Mouse (Mus musculus) kidney, embryonic 14.5 days (tissue): ENCODE measurements around the gene Pdzrn3. TPM values are rescaled to one million over a fixed set of nuclear protein-coding genes. Genes with fewer than 3 reads are reported as not detected.

ENCODE experiments used
- ATAC-seq: fragments of 200-750 bp; cut with Nextera tagmentation; 2 replicates; pipeline ENCODE4 v1.8.0; 2017; ENCODE audit warnings: moderate number of reproducible peaks, mild to moderate bottlenecking, moderate TSS enrichment, moderate library complexity; ENCODE audit not compliant: low FRiP score, low TSS enrichment
- H3K27ac ChIP-seq: fragments of 300-500 bp; sonication (generic); 2 replicates; pipeline ENCODE4 v1.5.1; 2014; ENCODE audit warnings: low read depth, mild to moderate bottlenecking, low read length, moderate library complexity, mixed read lengths
- H3K27me3 ChIP-seq: fragments of 300-500 bp; sonication (generic); 2 replicates; pipeline ENCODE4 v1.6.1; 2014; ENCODE audit warnings: mild to moderate bottlenecking, low read length; ENCODE audit not compliant: control insufficient read depth, insufficient read depth
- H3K36me3 ChIP-seq: fragments of 300-500 bp; sonication (generic); 2 replicates; pipeline ENCODE4 v1.6.1; 2014; ENCODE audit warnings: low read length, mixed read lengths; ENCODE audit not compliant: control insufficient read depth, insufficient read depth
- H3K4me1 ChIP-seq: fragments of 300-500 bp; sonication (generic); 2 replicates; pipeline ENCODE4 v1.6.1; 2014; ENCODE audit warnings: low read length, mixed read lengths; ENCODE audit not compliant: control insufficient read depth, insufficient read depth
- H3K4me2 ChIP-seq: fragments of 300-500 bp; sonication (generic); replicated peaks from 2 replicates; pipeline ENCODE4 v1.6.1; 2014; ENCODE audit warnings: low read depth, mild to moderate bottlenecking, low read length
- H3K4me3 ChIP-seq: fragments of 300-500 bp; sonication (generic); 2 replicates; pipeline ENCODE4 v1.5.1; 2014; ENCODE audit warnings: mild to moderate bottlenecking, low read length
- H3K9ac ChIP-seq: fragments of 300-500 bp; sonication (generic); 2 replicates; pipeline ENCODE4 v1.6.1; 2014; ENCODE audit warnings: low read depth, mild to moderate bottlenecking, low read length, moderate library complexity
- H3K9me3 ChIP-seq: fragments of 300-500 bp; sonication (generic); 2 replicates; pipeline ENCODE4 v1.6.1; 2016; ENCODE audit warnings: low read length; ENCODE audit not compliant: control insufficient read depth
- WGBS: fragments of 180-500 bp; shearing (Covaris S2); extraction: QIAGEN DNeasy Blood & Tissue Kit; methylation state at CpG from one replicate; pipeline ENCODE4 v1.1.7; 2014; 5-methylcytosine and 5-hydroxymethylcytosine counted together
- polyA plus RNA-seq: library from polyadenylated mRNA; unstranded; fragments of >200 nt; fragmentation: Nextera tagmentation; extraction: Ambion mirVana; gene quantifications from 2 replicates; pipeline ENCODE4 v1.2.1, GENCODE M21; 2014

Gene Pdzrn3
- polyA plus RNA-seq, 1 experiment from 2014 or later = 12.1 TPM

DNA sequence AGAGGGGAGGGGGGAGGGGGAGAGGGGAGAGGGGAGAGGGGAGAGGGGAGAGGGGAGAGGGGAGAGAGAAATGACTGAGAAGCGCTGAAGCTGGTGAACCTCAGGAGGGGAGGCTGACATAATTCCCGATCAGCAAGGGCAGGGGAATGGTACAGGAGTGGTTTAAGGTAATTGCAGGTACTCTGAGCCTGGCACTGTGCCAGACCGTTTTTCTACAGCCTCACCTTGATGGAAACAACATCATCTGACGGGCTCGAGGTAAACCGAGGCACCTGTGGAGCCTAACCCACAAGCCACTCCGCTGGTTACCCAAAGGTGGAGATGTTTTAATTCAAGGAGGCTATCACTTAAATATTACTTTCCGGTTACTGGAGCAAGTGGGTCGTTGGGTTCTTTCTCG, 1.6 kb downstream of the Pdzrn3 start:
- Histone ChIP-seq H3K27ac (no peak overlapping the region), H3K4me2 (peak overlapping the region; percentile 95), H3K4me1 (peaks cover 24% of the 10 kb centered on the region), H3K27me3 (peaks cover 4% of the 10 kb centered on the region), H3K9ac (peak overlapping the region; percentile 82; the same call in 1 of the 2 replicates), H3K4me3 (peak overlapping the region; percentile 66), H3K36me3 (peaks cover 3% of the 10 kb centered on the region; the same call in 1 of the 2 replicates), H3K9me3 (no peaks in the 10 kb centered on the region)
- no peak for ATAC-seq
- 33% methylated on average over 10 of the region's 10 CpGs for WGBS

DNA sequence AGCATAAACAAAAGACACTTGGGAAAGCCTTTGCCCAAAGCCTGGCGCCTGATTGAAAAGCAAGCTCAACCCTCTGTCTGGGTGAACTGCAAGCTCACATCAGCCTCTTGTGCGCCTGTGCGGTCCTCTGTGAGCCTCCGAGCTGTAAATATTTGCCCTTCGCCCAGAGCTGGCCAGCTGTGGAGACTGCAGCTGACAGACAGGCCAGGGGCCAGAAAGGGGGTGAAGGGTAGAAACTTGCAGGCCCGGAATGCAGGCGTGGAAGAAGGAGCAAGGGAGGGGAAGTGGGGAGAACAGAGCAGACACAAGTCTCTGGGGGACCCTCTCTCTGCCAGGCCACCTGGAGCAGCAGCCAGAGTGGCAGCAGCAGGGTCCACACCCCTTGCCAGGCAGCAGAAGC, 3.0 kb downstream of the Pdzrn3 start:
- 2% methylated on average over 7 of the region's 7 CpGs for WGBS
- peak overlapping the region; percentile 32; the same call in 1 of the 2 replicates for H3K27ac ChIP-seq
- peak overlapping the region; percentile 34 for H3K4me3 ChIP-seq
- peak; percentile 32; the same call in 1 of the 2 replicates for ATAC-seq
- no peaks in the 10 kb centered on the region for H3K9me3 ChIP-seq
- peaks cover 3% of the 10 kb centered on the region; the same call in 1 of the 2 replicates for H3K36me3 ChIP-seq
- H3K4me1 ChIP-seq = peaks cover 24% of the 10 kb centered on the region
- peak overlapping the region; percentile 31; the same call in 1 of the 2 replicates for H3K9ac ChIP-seq
- peak overlapping the region; percentile 48 for H3K4me2 ChIP-seq
- no peaks in the 10 kb centered on the region for H3K27me3 ChIP-seq

DNA sequence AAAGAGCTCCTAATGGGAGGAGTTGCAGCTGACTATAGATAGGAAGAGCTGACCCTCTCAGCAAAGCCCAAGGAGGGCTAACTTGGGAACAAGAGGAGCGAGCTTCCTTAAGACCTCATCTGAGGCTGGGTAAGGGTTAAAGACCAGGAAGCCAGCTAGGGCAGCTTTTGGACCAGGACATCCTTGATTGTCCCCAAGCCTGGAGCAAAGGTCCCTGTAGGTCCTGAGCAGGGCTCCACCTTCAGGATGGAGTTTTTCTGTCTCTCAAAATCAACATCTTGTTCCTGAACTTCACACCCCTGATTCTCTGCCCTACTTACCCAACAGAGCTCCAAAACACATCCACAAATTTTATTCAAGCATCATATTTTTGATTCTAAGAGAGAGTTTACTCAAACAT, 3.5 kb downstream of the Pdzrn3 start:
- Histone ChIP-seq H3K9ac (no peak overlapping the region; the same call in 1 of the 2 replicates), H3K4me2 (peak overlapping the region; percentile 48), H3K4me3 (peak overlapping the region; percentile 34; the same call in 1 of the 2 replicates), H3K27me3 (no peaks in the 10 kb centered on the region), H3K9me3 (no peaks in the 10 kb centered on the region), H3K27ac (no peak overlapping the region), H3K4me1 (peaks cover 24% of the 10 kb centered on the region), H3K36me3 (peaks cover 3% of the 10 kb centered on the region; the same call in 1 of the 2 replicates)
- WGBS = 68% methylated on average over 1 of the region's 1 CpGs
- ATAC-seq = no peak

- WGBS = 82% methylated on average over 5 of the region's 5 CpGs
- H3K4me1 ChIP-seq = peaks cover 18% of the 10 kb centered on the region
- no peak overlapping the region for H3K27ac ChIP-seq
- H3K36me3 ChIP-seq = peaks cover 3% of the 10 kb centered on the region; the same call in 1 of the 2 replicates
- H3K9me3 ChIP-seq = no peaks in the 10 kb centered on the region
- H3K9ac ChIP-seq = no peak overlapping the region
- no peak overlapping the region for H3K4me3 ChIP-seq
- no peaks in the 10 kb centered on the region for H3K27me3 ChIP-seq
- no peak overlapping the region for H3K4me2 ChIP-seq
- no peak for ATAC-seq
These were observed 4.7 kb downstream of the Pdzrn3 start for GRCm38 (mm10) chr6:101372982-101373381.

DNA sequence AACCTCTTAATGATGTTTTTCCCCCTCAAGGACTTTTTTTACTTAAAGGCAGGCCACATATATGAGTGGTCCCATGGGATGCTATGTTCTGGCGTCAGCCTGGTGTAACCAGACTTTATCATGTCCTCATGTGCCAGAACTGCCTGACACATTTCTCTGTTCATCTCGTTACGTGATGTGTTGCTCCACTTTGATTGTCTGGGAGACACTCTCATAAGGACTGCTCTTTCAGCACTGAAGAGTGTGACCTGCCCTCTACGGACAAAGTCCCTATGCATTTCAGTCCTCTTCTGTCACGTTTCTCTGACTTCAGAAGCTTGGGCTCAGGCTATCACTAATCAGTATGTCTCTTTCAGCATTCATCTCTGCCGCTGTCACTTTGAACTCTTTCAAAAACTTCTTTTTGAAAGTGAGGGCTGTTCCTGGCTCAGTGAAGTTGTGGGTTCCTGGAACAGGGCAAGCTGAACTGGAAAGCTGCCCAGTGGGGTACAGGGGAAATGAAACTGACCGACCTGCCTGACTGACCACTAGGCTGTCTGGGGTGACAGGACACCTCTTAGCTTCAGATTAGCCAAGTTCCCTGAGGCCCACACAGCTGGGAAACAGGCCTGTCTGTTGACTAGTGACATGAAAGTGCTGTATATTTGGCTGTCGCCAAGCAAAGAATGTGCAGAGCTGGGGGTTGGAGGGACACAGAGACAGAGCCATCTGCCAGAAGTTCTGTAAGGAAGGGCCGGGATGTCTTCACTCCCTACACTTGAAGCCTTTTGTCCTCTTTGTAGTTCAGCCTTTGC, 10.7 kb downstream of the Pdzrn3 start:
- WGBS = 59% methylated on average over 9 of the region's 9 CpGs
- H3K27me3 ChIP-seq = no peaks in the 10 kb centered on the region

GRCm38 (mm10) chr6:101365795-101366194, 11.9 kb downstream of the Pdzrn3 start:
- Histone ChIP-seq H3K4me3 (no peak overlapping the region), H3K27ac (no peak overlapping the region), H3K9ac (no peak overlapping the region), H3K4me1 (peaks cover 10% of the 10 kb centered on the region; the same call in 1 of the 2 replicates), H3K9me3 (no peaks in the 10 kb centered on the region), H3K4me2 (no peak overlapping the region), H3K27me3 (no peaks in the 10 kb centered on the region), H3K36me3 (no peaks in the 10 kb centered on the region)
- ATAC-seq = no peak
- 84% methylated on average over 6 of the region's 6 CpGs for WGBS

More for the DNA sequence above, 10.7 kb downstream of the Pdzrn3 start:
- ATAC-seq = no peak
- Histone ChIP-seq H3K4me2 (no peak overlapping the region), H3K27ac (no peak overlapping the region), H3K4me3 (no peak overlapping the region), H3K9me3 (no peaks in the 10 kb centered on the region), H3K9ac (no peak overlapping the region), H3K36me3 (no peaks in the 10 kb centered on the region), H3K4me1 (0 out of 2 replicates have a peak, but pooled peaks cover 6% of the 10 kb centered on the region)

DNA sequence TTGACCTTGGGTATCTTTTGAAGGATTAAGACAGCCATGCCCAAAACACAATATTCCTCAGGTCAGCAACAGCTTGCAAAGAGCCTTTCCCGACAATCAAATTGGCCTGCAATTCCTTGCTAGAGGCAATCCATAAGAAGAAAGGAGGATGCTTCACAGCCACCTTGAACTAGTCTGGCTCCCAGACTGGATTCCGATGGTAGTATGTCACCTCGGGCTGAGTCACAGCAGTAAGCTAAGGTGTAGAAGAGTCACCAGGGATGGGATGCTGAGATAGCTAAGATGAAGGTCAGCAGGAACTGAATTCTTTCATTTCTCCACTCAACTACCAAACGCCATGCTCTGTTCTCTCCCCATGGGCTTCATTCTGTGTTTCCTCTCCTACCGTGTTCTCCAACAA, 13.8 kb downstream of the Pdzrn3 start:
- H3K9me3 ChIP-seq = no peaks in the 10 kb centered on the region
- H3K27ac ChIP-seq = no peak overlapping the region
- no peak for ATAC-seq
- no peak overlapping the region for H3K9ac ChIP-seq
- peaks cover 21% of the 10 kb centered on the region for H3K4me1 ChIP-seq
- no peaks in the 10 kb centered on the region for H3K36me3 ChIP-seq
- no peaks in the 10 kb centered on the region for H3K27me3 ChIP-seq
- WGBS = 77% methylated on average over 5 of the region's 5 CpGs
- H3K4me2 ChIP-seq = no peak overlapping the region
- H3K4me3 ChIP-seq = no peak overlapping the region

DNA sequence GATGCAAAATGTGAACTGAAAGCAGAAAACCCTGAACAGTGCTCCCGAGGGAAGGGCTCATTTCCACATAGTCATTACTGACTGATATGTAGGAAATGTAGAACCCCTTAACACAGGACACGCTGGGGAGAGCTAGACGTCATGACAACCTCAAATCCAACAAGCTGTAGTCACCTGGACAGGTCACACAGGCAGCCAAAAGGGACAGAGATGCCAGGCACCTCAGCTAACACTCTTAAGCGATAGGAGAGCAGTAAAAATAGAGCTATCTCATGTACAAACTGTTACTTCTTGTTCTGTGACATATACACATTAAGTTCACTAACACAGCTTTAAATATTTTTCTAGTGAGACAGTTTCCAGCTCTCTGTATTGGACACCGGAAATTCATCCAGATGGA, 15.0 kb downstream of the Pdzrn3 start:
- H3K27ac ChIP-seq = no peak overlapping the region
- H3K27me3 ChIP-seq = no peaks in the 10 kb centered on the region
- no peak overlapping the region for H3K4me2 ChIP-seq
- no peaks in the 10 kb centered on the region for H3K36me3 ChIP-seq
- no peak overlapping the region for H3K9ac ChIP-seq
- no peak for ATAC-seq
- H3K4me3 ChIP-seq = no peak overlapping the region
- 72% methylated on average over 5 of the region's 5 CpGs for WGBS
- peaks cover 24% of the 10 kb centered on the region for H3K4me1 ChIP-seq
- H3K9me3 ChIP-seq = no peaks in the 10 kb centered on the region

- no peaks in the 10 kb centered on the region for H3K36me3 ChIP-seq
- no peak overlapping the region for H3K4me3 ChIP-seq
- no peak overlapping the region for H3K9ac ChIP-seq
- 77% methylated on average over 4 of the region's 4 CpGs for WGBS
- H3K27me3 ChIP-seq = no peaks in the 10 kb centered on the region
- H3K27ac ChIP-seq = no peak overlapping the region
- H3K4me1 ChIP-seq = peaks cover 24% of the 10 kb centered on the region
- ATAC-seq = no peak
- no peaks in the 10 kb centered on the region for H3K9me3 ChIP-seq
- H3K4me2 ChIP-seq = no peak overlapping the region
These were observed 15.4 kb downstream of the Pdzrn3 start for GRCm38 (mm10) chr6:101362268-101362667.
